Mouse (Mus musculus) thymus, postnatal 14 days (tissue): ENCODE results near the gene Plxna2.

Experiments
- DNase-seq: peaks from one replicate; pipeline ENCODE4 v3.0.0; 2021

The Plxna2 gene

DNA sequence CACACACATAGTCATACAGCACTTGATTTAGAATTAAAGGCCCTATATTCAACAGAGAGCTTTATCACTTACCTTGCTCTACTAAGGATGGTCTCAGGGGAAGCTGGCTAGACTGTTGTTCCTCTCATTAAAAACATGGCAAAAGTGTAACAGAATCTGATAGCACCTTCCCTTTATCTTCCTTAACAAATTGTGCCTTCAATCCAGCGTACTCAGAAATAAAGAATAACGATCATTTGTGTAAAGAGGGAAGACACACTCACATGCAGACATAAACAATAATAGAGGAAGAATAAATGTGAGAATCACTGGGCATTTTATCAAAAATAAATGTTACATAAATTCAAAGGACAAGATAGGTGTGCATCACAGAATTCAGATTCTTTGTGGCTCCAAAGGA lies at the start of gene Plxna2:
TSS of gene Plxna2 (plus strand) at position 301 of the 400 bp plus-strand sequence.
- DNase-seq, result no peak

DNA sequence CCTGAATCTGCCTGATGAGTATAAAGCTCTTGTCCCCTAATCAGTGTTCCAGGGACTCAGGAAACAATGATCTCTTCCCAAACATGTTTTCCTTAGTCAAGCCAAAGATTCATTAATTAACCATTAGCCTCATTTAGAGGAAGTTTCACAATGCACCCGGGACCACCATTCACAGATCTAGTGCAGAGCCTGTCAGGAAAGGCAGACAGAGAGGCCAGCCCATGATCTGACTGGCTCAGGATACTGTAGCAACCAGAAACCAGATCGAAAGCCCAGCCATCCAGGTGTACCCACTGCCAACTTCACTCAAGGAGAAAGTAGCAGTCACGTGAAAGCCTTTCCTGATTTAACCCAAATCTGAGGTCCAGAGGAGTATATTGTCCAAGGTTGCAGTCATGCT lies 44.1 kb upstream of the Plxna2 start:
- DNase-seq, result no peak

DNA sequence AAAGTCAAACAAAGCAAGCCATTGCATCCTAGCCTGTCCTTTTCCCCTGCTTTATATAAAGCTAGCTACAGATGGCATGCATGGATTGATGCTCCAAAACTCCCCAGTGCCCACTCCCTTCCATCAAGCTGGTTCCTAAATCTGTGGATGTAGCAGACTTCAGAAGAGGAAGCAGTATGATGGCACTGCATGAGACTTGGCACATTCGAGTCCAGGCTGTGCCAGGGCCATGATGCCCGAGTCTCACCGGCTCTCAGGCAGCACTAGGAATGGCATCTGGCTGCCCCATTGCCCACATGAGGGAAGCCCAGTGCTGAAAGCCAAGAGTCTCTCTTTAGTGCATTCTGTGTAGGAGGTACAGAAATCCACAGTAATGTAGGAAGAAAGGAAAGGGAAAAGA lies 39.7 kb upstream of the Plxna2 start:
- DNase-seq, result no peak

DNA sequence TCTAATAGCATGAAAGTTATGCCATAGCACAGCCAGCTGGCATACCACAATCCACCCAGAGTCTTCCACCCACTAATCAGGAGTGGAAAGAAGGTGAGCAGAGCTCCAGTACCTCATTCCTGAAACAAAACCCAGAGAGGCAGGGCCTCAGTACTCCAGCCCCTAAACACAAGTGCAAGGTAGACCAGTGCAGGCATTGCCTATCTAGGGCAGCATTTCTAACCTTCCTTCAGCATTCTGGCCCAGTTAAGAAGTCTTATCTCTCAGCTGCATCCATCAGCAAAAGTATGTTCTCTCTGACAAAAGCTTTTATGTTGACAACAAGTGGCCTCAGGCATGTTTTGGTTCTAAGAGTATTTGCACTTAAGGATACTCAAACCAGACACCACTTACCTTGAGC lies 37.5 kb upstream of the Plxna2 start:
- no peak for DNase-seq

- no peak for DNase-seq
Observed at GRCm38 (mm10) chr1:194586670-194587069, 31.3 kb upstream of the Plxna2 start.

- no peak for DNase-seq
Observed at GRCm38 (mm10) chr1:194587532-194587931, 30.5 kb upstream of the Plxna2 start.

DNA sequence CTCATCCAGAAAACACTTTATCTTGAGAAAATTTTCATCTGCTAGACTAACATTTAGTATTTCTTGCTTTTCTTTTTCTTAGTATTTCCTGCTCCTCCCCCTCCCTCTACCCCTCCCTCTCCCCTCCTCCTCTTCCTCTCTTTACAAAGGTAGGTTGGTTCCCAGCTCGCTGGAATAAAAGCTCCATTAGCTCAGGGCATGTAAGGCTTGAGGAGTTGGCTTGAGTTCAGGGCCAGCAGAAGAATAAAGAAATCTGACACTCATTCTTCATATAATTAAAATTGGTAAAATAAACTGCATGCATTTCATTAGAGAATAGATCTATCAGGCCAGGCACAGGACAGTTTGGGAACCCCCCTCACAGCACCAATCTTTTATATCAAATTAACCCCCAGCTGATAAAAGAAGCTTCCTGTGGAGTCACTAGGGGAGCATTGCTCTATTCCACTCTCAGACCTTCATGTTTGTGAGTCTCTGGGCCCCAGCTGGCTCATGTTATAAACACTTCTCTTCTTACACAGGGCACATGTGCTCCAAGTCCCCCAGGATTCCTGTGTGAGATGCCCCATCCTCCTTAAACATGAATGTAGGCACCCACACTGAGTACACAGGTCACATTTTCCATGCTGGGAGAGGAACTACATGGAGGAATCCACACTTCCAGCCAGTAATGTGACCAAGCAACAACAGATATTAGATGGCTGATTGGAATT lies 29.9 kb upstream of the Plxna2 start:
- no peak for DNase-seq

DNA sequence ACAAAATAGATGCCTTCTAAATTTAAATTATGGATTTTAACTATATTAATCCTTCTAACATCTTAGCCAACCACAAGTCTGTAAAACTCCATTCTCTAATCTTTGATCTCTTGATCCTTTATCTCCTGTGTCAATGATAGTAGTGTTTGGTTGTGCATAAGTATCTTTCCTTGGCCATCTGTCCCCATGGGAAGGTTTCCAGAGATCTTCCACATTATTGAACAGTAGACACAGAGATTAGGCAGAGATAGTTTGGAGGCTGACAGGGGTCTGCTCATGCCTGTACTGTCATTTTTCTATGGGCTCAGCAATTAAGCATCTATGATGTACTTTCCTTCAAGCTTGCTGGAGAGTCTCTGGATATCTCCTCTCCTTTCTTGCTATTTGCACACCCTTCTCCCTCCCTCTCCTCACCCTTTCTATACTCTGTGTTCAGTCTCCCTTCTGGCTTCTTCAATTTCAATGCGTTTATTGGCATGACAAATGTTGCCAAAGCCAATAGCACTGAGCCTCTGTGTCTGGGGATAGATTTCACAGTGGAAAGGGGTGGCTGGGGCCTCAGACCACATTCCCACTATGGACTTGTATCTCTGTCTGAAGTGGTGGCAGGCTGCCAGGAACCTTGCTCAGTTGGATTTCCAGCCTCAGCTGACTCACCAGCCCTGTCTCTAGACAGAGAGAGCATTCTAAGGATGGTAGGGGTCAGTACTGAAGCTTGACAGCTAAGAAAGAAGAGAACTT lies 29.1 kb upstream of the Plxna2 start:
- DNase-seq, result no peak

- DNase-seq, result no peak
Observed at GRCm38 (mm10) chr1:194593155-194593554, 24.9 kb upstream of the Plxna2 start.

- no peak for DNase-seq
Observed at GRCm38 (mm10) chr1:194607406-194608261, 10.4 kb upstream of the Plxna2 start.

GRCm38 (mm10) chr1:194610516-194610915 lies 7.5 kb upstream of the Plxna2 start:
- no peak for DNase-seq

- DNase-seq, result no peak
Observed at GRCm38 (mm10) chr1:194612628-194613027, 5.4 kb upstream of the Plxna2 start.

- no peak for DNase-seq
Observed at GRCm38 (mm10) chr1:194613271-194613834, 4.7 kb upstream of the Plxna2 start.

GRCm38 (mm10) chr1:194613923-194614830 lies 3.8 kb upstream of the Plxna2 start:
- DNase-seq, result no peak

- no peak for DNase-seq
Observed at GRCm38 (mm10) chr1:194616136-194616535, 1.9 kb upstream of the Plxna2 start.

DNA sequence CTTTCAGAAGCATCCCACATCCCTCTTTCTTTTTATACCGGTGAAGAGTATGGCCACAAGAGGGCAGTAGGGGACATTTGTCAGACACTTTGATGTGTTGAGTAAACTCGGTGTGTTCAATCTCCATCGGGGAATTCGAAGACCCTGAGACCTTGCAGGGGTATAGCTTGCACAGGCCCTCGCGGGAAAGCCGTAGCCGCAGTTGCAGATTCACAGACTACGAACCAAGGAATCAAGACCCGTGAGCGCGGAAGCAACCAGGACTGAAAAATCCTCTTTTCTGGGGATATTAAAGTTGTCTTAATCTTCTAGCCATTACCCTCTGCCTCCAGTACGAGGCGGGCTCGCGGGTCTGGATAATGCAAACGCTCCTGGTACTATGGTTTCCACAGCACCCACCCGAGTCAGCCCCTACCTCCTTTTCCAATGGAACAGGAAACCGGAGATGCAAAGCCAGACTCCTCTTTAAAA lies 858 bp downstream of the Plxna2 start:
- DNase-seq, result peak; percentile 52

GRCm38 (mm10) chr1:194619353-194620244 lies 1.6 kb downstream of the Plxna2 start:
- peak; percentile 50 for DNase-seq

- peak; percentile 21 for DNase-seq
Observed at GRCm38 (mm10) chr1:194620245-194620991, 2.4 kb downstream of the Plxna2 start.

GRCm38 (mm10) chr1:194622174-194622573 lies 4.2 kb downstream of the Plxna2 start:
- DNase-seq, result no peak

- DNase-seq, result no peak
Observed at GRCm38 (mm10) chr1:194622677-194623076, 4.7 kb downstream of the Plxna2 start.
